Mouse (Mus musculus): ENCODE measurements at regions not wholly inside any gene's neighbourhood (a gene's known extent, or its start where the extent isn't known, plus 50 kb on each side); places are given as distances from the start of the nearest gene placed in this dataset.

DNA sequence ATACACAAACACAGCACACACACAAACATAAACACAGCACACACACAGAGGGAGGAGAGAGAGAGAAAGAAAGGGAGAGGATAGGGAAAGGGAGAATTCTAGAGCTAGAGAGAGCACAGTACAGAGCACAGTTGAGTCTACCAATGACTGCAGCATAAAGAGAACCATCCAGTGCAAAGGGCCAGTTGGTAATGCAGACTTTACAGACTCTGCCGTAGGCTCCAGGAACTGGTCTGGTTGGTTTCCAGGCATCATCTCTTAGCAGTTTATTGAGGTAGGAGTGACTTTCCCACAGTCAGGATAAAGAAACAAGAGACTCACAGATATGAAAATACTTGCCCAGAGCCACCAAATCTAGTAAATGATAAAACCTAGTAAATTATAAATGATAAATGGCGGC, 208.5 kb downstream of the Tgfb2 start:
- WGBS = 75% methylated on average over 2 of the region's 2 CpGs
- Histone ChIP-seq H3K36me3 (no peaks in the 10 kb centered on the region), H3K9ac (no peak overlapping the region), H3K27me3 (no peaks in the 10 kb centered on the region), H3K4me2 (no peak overlapping the region), H3K9me3 (replicated peaks) (no peaks in the 10 kb centered on the region), H3K4me3 (replicated peaks) (no peak overlapping the region), H3K4me1 (peaks cover 7% of the 10 kb centered on the region; the same call in 1 of the 2 replicates), H3K27ac (no peak overlapping the region)
- ATAC-seq (replicated peaks; ENCODE audit: low FRiP score) = no peak

DNA sequence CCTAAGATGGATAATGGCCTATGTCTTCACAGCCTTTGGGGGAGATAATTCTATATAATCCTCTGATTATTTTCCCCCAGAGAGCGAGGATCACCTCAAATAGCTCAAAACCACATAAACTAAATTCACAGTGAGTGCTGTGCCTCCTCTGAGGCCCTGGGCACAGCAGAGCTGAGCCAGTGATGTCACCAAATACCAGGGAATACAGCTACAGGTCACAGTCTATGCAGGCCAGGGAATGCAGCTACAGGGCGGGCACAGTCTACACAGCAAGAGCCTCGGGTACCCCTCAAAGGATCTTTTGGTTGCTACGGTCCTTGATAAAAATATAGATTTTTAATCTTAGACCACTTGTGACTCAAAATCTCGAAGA, 211.4 kb downstream of the Tgfb2 start:
- Histone ChIP-seq H3K4me1 (no peaks in the 10 kb centered on the region), H3K27ac (no peak overlapping the region), H3K9ac (no peak overlapping the region), H3K9me3 (replicated peaks) (no peaks in the 10 kb centered on the region), H3K4me3 (replicated peaks) (no peak overlapping the region), H3K4me2 (no peak overlapping the region), H3K27me3 (no peaks in the 10 kb centered on the region), H3K36me3 (no peaks in the 10 kb centered on the region)
- 91% methylated on average over 5 of the region's 5 CpGs for WGBS
- no peak for ATAC-seq (replicated peaks; ENCODE audit: low FRiP score)

- Histone ChIP-seq H3K4me2 (no peak overlapping the region), H3K4me3 (replicated peaks) (no peak overlapping the region), H3K36me3 (no peaks in the 10 kb centered on the region), H3K9ac (no peak overlapping the region), H3K9me3 (replicated peaks) (no peaks in the 10 kb centered on the region), H3K27me3 (no peaks in the 10 kb centered on the region), H3K27ac (no peak overlapping the region), H3K4me1 (no peaks in the 10 kb centered on the region)
- WGBS = 81% methylated on average over 14 of the region's 14 CpGs
- no peak for ATAC-seq (replicated peaks; ENCODE audit: low FRiP score)
Measured at GRCm38 (mm10) chr1:186493664-186494410, 212.0 kb downstream of the Tgfb2 start.

- Histone ChIP-seq H3K9ac (no peak overlapping the region), H3K4me1 (peaks cover 13% of the 10 kb centered on the region), H3K4me3 (replicated peaks) (no peak overlapping the region), H3K9me3 (replicated peaks) (no peaks in the 10 kb centered on the region), H3K36me3 (no peaks in the 10 kb centered on the region), H3K27ac (no peak overlapping the region), H3K4me2 (no peak overlapping the region), H3K27me3 (no peaks in the 10 kb centered on the region)
- peak; percentile 69 for ATAC-seq (replicated peaks; ENCODE audit: low FRiP score)
- WGBS = 24% methylated on average over 8 of the region's 8 CpGs
Measured at GRCm38 (mm10) chr1:186482177-186482576, 223.6 kb downstream of the Tgfb2 start.

DNA sequence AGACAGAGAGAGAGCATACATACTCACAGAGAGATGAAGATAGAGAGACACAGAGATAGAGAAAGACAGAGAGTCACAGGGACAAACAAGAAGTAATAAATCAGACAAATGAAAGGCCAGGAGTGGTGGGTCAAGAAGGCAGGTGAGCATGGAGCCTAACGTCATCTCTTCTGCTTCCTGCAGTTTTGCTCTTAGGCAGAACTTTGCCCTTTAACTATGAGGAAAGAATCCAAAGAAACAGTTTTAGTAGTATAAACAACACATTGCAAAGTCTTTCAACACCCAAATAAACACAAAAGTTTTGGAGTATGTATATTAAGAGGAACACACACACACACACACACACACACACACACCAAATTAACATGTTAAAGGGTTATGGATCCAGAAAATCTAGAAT, 225.8 kb downstream of the Tgfb2 start:
- no peaks in the 10 kb centered on the region for H3K27me3 ChIP-seq
- ATAC-seq (replicated peaks; ENCODE audit: low FRiP score) = no peak
- no peak overlapping the region for H3K4me2 ChIP-seq
- H3K36me3 ChIP-seq = no peaks in the 10 kb centered on the region
- H3K9me3 ChIP-seq (replicated peaks) = no peaks in the 10 kb centered on the region
- H3K9ac ChIP-seq = no peak overlapping the region
- no peak overlapping the region for H3K27ac ChIP-seq
- peaks cover 13% of the 10 kb centered on the region for H3K4me1 ChIP-seq
- WGBS = 67% methylated on average over 1 of the region's 1 CpGs
- no peak overlapping the region for H3K4me3 ChIP-seq (replicated peaks)

- 27% methylated on average over 8 of the region's 8 CpGs for WGBS
- H3K4me1 ChIP-seq = peaks cover 13% of the 10 kb centered on the region
- peak; percentile 80 for ATAC-seq (replicated peaks; ENCODE audit: low FRiP score)
- H3K4me2 ChIP-seq = no peak overlapping the region
- peak overlapping the region; percentile 80 for H3K27ac ChIP-seq
- H3K9ac ChIP-seq = no peak overlapping the region
- H3K27me3 ChIP-seq = no peaks in the 10 kb centered on the region
- no peaks in the 10 kb centered on the region for H3K36me3 ChIP-seq
- H3K4me3 ChIP-seq (replicated peaks) = no peak overlapping the region
- H3K9me3 ChIP-seq (replicated peaks) = no peaks in the 10 kb centered on the region
Measured at GRCm38 (mm10) chr1:186478428-186479238, 227.2 kb downstream of the Tgfb2 start.

DNA sequence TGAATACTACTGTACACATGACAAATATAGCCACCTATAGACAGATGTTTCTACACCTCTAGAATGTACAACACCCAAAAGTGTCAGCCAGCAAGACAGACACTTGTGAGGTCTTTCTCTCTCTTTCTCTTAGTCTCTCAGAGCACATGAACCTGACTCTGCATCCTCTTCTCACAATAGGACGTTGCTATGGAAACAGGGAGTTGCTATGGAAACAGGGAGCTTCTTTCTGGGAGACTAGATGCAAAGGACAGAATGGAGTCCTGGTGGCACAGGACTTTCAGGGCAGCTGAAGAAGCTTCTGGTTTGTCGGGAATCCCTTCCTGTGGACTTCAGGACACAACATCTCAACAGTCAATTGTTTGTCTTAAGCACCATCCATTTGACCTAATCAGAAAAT, 230.9 kb downstream of the Tgfb2 start:
- H3K36me3 ChIP-seq = no peaks in the 10 kb centered on the region
- no peaks in the 10 kb centered on the region for H3K27me3 ChIP-seq
- no peak for ATAC-seq (replicated peaks; ENCODE audit: low FRiP score)
- H3K9me3 ChIP-seq (replicated peaks) = no peaks in the 10 kb centered on the region
- no peak overlapping the region for H3K4me3 ChIP-seq (replicated peaks)
- WGBS = 58% methylated on average over 2 of the region's 2 CpGs
- H3K27ac ChIP-seq = no peak overlapping the region
- H3K9ac ChIP-seq = no peak overlapping the region
- peaks cover 10% of the 10 kb centered on the region for H3K4me1 ChIP-seq
- no peak overlapping the region for H3K4me2 ChIP-seq

DNA sequence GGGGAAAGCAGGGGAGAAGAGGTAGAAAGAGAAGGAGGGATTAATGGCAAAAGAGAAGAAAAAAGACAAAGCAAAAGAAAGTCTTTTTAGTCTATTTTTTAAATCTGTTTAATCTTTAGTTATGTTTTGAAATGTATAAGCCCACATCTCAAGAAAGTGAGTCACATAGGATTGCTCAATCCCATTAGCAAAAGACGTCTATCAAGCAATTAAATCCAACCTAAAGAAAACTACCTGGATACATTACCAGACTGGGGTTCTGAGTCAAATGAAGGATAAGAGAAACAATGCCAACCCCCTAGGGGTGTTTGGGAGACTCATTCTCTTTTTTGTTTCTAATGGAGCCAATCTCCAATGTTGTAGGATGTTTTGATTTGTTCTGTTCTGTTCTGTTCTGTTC, 231.4 kb downstream of the Tgfb2 start:
- Histone ChIP-seq H3K27me3 (no peaks in the 10 kb centered on the region), H3K4me3 (replicated peaks) (no peak overlapping the region), H3K9ac (no peak overlapping the region), H3K36me3 (no peaks in the 10 kb centered on the region), H3K27ac (no peak overlapping the region), H3K9me3 (replicated peaks) (no peaks in the 10 kb centered on the region), H3K4me2 (no peak overlapping the region), H3K4me1 (peaks cover 15% of the 10 kb centered on the region)
- 72% methylated on average over 1 of the region's 1 CpGs for whole genome bisulfite sequencing
- no peak for ATAC-seq (replicated peaks; ENCODE audit: low FRiP score)

GRCm38 (mm10) chr1:186472955-186473354, 232.8 kb downstream of the Tgfb2 start:
- H3K4me3 ChIP-seq (replicated peaks) = no peak overlapping the region
- H3K36me3 ChIP-seq = no peaks in the 10 kb centered on the region
- ATAC-seq (replicated peaks; ENCODE audit: low FRiP score) = no peak
- H3K27ac ChIP-seq = no peak overlapping the region
- H3K4me2 ChIP-seq = no peak overlapping the region
- no peak overlapping the region for H3K9ac ChIP-seq
- 84% methylated on average over 10 of the region's 10 CpGs for WGBS
- no peaks in the 10 kb centered on the region for H3K9me3 ChIP-seq (replicated peaks)
- peaks cover 8% of the 10 kb centered on the region for H3K4me1 ChIP-seq
- no peaks in the 10 kb centered on the region for H3K27me3 ChIP-seq

DNA sequence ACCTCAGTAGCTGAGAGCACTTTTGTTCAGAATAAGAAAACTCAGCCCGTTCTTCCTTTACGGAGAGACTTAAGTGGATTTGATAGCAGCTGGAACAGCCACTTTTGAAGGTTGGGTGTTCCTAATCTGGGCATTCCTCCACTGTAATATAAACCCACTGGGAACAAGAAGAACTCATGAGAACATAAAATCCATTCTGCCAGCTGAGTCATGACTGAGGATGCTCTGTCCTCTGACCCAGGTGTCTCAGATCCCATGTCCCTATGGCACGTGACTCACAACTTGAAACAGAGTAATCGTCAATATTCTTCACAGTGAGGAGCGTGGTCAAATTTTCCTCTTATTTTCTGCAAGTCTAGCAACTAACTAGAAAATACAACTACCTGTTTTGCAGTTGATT, 240.3 kb downstream of the Tgfb2 start:
- Histone ChIP-seq H3K27ac (no peak overlapping the region), H3K9ac (no peak overlapping the region), H3K4me2 (no peak overlapping the region), H3K9me3 (replicated peaks) (no peaks in the 10 kb centered on the region), H3K4me3 (replicated peaks) (no peak overlapping the region), H3K36me3 (no peaks in the 10 kb centered on the region), H3K4me1 (peaks cover 8% of the 10 kb centered on the region), H3K27me3 (no peaks in the 10 kb centered on the region)
- WGBS = 90% methylated on average over 5 of the region's 5 CpGs
- no peak for ATAC-seq (replicated peaks; ENCODE audit: low FRiP score)

- Histone ChIP-seq H3K4me3 (replicated peaks) (no peak overlapping the region), H3K27ac (no peak overlapping the region), H3K9me3 (replicated peaks) (0 out of 2 replicates have a peak, but pooled peaks cover 3% of the 10 kb centered on the region), H3K27me3 (no peaks in the 10 kb centered on the region), H3K36me3 (no peaks in the 10 kb centered on the region), H3K9ac (no peak overlapping the region), H3K4me1 (peaks cover 6% of the 10 kb centered on the region; the same call in 1 of the 2 replicates), H3K4me2 (no peak overlapping the region)
- no peak for ATAC-seq (replicated peaks; ENCODE audit: low FRiP score)
- WGBS = 84% methylated on average over 10 of the region's 10 CpGs
Measured at GRCm38 (mm10) chr1:186460742-186461141, 245.0 kb downstream of the Tgfb2 start.

- Histone ChIP-seq H3K4me2 (no peak overlapping the region), H3K9me3 (replicated peaks) (0 out of 2 replicates have a peak, but pooled peaks cover 3% of the 10 kb centered on the region), H3K36me3 (no peaks in the 10 kb centered on the region), H3K9ac (no peak overlapping the region), H3K27ac (no peak overlapping the region), H3K27me3 (no peaks in the 10 kb centered on the region), H3K4me3 (replicated peaks) (no peak overlapping the region), H3K4me1 (peaks cover 6% of the 10 kb centered on the region; the same call in 1 of the 2 replicates)
- ATAC-seq (replicated peaks; ENCODE audit: low FRiP score) = peak; percentile 29; the same call in 1 of the 2 replicates
- WGBS = 24% methylated on average over 2 of the region's 2 CpGs
Measured at GRCm38 (mm10) chr1:186458099-186458637, 247.6 kb downstream of the Tgfb2 start.
